Mouse (Mus musculus): ENCODE data around the gene Dusp5. TPM values are rescaled to one million over a fixed set of nuclear protein-coding genes. Genes with fewer than 3 reads are reported as not detected.

Dusp5 gene
- total RNA-seq, 2 experiments from 2014 or later: 16.1 to 29.8 TPM

DNA sequence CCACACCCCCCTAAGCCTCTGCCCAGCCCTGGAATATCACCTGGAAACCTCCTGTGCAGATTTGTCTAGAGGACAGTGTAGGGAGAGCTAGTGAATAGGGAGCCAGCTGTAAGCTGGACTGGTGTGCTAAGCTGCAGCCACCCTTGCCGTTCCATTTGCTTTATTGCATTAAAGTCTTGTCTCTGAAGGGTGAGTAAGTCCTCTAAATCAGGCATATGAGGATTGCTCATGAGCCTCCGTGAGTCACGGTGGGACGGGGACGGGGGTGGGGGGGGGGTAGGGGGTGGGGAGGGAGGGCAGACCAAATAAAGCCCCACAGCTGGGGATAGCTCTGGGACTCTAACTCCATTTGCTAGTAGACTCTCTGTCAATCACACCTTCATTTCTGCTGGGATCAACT is 14.7 kb downstream of the Dusp5 start:
- DNase-seq: peak; percentile 43 to 56

DNA sequence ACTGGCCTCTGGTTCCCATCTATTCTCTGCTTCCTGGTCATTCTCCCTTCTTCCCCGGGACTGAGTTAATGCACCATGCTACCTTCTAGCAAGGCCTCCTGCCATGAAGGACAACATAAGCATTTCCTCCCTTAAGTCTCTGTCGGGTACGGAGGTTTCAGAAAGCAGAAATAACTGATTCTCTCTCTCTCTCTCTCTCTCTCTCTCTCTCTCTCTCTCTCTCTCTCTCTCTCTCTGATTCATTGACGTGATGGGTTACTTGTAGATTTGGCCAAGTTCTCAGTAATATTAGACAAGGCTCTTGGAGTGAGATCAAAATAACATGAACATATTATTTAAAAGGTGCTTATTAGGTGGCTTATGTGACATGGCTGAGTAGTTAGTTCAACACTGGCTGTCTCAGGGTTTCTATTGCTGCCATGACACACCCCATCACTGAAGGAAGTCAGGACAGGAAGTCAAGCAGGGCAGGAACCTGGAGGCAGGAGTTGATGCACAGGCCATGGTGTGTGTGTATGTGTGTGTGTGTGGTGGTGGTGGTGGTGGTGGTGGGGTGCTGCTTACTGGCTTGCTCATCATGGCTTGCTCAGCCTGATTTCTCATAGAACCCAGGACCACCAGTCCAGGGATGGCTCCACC is 16.1 kb downstream of the Dusp5 start:
- DNase-seq: no peak

DNA sequence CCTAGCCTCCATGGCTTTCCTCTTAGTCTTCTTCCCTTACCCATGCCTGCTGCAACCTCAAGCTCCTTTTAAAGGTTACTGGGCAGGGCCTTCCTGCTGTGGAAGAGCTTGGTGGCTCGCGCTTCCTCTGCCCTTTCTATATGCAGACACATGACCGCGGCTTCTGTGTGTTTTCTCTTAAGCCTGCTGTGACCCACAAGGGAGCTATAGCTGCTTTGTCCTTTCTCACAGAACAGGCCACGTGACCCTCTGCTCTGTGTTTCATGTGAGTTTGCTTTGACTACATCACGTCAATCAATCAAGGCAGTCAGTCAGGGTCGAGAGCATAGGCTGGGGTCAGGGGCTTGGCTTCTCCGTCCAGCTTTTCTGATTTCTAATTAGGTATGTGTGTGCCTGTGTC is 18.7 kb downstream of the Dusp5 start:
- no peak for DNase-seq

DNA sequence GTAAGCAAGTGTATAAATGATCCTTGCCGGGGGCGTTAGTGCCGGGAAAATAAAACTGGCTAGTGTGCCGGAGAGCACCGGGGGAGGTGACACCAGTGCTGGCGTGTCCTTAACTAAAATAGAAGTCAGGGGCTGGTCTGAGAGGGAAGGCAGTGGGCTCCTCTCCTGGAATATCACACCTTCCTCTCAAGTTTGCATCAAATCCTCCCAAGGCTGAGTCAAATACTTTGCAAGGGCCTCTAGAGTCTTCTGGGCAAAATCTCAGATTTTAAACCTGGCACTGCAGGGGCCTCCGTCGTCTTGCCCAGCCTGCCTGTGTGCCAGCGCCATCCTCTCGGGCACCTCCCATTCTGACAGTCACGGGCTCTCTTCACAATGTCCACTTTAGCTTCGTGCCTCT is 22.1 kb downstream of the Dusp5 start:
- no peak for DNase-seq

DNA sequence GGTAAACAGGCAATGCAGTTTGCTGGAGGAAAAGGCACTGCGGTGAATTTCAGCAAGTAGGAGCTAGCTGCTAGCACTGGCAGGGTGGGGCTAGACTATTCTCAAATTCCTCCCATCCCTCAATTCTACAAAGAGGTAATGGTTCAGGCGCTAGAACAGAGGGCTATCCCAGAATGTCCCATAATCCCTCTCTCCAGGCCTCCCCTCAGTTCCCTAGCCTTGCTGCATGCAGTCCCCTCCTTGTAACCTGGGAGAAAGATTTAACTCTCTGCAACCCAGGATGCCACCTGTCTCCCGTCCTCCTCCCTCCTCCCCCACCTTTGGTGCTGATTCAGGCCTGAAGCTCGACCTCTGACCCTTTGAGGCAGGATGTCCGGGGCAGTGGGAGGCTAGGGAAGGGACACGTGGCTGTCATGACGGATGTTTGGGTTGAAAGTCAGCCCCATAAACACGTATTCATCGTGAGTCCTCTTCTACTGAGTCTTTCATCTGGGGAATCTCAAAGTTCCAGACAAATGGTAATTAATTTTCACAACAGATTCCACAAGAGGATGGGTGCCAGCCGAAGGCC is 23.4 kb downstream of the Dusp5 start:
- DNase-seq: peak in 1 of 2 experiments; percentile 27

DNA sequence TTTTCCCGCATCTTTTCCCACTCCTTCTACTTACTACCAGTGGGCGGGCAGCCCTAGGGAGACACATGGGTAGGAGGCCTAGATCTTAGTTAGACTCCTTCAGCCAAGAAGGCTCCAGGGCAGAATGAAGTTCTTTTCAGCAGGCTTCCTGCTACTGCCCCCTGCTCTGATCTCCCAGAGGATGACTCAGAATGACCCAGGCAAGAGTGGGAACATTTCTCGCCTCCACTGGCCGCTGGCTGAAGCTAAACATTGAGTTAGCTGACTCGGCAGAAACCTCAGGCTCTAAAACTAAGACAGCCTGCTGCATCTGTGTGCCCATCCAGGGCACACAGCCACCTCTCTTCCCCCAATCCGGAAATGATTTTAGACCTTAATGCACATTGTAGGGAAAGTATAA is 23.9 kb downstream of the Dusp5 start:
- DNase-seq: peak; percentile 28 to 58

DNA sequence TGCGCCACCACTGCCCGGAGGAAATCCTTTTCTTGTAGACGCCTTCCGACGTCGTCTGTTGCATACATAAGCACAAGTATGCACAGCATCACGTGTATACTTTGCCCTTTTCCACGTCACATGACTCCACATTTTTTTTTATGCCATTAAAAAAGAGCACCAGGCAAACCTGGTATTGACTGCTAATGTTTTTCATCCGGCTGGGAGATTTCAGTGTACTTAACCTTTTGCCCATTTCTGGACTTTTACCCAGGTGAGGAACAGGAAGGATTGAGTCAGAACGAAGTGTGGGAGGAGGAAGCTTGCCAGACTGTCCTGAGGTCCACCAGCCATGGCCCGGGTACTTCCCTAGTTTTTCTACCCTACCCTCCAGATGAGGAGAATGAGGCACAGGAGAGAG is 25.5 kb downstream of the Dusp5 start:
- no peak for DNase-seq

DNA sequence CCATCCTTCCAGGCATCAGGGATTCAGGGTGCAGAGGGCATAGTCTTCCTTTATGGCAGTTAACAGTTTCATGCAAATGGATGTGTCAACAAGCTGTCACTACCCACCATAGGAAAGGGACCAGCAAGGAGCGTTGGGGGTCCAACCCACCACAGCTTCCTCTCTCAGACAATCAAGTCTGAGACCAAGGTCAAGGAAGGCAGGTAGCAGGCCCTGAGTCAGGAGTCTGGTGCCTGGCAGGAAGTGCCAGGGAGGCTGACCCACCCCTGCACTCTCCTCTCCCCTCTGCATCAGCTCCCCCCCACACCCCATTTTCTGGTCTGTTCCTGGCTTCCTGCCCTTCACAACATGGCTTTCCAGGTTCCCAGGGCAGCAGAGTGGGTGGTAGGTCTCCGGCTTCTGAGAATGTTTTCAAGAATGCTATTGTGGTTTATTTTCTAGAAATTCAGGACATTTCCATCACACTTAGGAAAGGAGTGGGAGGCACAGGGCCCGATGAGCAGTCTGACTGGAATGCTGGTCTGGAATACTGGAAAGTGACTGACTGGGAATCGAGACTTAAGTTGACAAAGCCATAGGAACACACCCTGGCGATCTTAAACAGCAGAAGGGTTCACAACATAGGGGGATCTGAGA is 26.2 kb downstream of the Dusp5 start:
- no peak for DNase-seq

DNA sequence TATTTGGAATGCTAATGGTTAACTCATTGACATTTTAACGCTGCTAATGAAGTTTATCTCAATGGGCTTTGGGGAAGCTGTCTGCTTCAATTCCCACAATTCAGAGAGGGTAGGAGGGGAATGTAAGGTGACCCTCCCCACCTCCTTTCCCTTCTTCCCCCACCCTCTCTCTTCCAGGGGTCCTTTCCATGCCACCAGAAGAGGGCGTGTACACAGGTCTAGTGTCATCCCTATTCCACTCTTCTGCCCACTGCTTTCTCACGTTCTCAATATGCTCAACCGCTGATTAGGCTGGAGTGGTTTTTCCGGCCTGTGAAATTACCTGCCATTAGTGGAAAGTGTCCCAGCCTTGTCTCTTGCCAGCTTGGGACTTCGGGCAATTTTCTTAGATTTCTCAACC is 27.9 kb downstream of the Dusp5 start:
- DNase-seq: no peak

DNA sequence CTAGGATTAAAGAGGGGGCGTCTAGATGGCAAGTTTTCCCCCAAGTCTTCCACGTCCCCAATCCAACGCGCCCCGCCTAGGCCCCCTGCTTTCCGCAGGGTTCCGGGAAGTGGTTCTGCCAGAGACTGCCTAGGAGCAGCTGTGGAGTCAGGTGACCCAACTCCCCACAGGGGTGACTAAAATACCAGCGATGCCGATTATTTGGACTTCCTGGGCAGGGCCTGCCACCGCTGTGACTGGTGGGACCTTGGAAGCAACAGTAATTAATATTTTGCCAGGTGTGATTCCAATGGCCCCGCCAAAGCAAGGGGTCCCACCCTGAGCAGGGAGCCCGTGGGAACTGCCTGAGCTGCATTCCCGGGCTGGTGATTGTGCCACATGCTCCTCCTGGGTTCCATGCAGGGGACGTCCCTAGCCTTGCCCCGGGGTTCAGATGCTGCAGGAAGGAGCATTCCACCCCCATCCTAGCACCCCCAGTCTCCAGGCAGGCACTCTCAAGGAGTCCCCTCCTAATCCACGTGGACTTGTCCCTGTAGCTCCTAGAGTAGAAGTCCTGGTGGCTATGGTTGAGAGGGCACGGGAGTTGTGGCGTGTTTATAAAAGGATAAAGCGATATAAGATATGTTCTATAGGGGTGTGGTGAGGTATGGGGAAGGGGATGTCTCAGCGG is 28.5 kb downstream of the Dusp5 start:
- DNase-seq: peak; percentile 21 to 23

DNA sequence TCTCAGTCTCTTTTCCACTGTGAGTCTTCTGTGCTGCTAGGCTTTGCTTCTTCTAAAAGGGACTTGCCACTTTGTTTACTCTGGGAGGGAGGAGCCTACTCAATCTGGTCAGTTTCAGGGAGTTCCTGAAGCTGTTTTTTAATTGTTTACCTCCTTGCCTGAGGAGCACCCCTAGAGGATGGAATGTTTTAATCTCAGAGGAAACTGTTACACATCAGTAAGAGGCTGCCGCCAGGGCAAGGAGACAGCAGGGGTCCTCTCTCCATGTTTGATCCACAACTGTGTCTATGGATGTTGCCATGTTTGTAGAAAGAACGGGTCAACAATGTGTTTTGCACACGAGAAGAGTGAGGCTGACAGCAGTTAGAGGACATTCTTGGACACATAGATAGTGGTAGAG is 31.5 kb downstream of the Dusp5 start:
- no peak for DNase-seq

DNA sequence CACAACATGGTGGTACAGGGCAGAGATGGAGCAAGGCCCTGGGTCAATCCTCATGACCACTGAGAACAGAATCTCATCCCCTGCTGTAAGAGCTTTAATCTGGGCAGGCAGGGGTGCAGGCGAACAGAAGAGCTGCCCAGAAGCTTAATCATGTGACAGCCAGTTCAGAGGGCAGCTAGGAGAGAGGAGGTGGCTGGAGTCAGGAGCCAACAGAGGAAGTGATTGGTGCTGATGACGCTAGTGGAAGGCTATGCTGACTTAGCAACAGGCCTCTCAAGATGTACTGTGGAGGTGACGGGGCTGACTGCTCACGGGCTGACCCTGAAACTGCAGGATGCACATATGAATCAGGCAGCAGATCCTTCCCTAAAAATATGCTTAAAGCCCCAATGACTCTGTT is 35.3 kb downstream of the Dusp5 start:
- peak; percentile 44 to 46 for DNase-seq

DNA sequence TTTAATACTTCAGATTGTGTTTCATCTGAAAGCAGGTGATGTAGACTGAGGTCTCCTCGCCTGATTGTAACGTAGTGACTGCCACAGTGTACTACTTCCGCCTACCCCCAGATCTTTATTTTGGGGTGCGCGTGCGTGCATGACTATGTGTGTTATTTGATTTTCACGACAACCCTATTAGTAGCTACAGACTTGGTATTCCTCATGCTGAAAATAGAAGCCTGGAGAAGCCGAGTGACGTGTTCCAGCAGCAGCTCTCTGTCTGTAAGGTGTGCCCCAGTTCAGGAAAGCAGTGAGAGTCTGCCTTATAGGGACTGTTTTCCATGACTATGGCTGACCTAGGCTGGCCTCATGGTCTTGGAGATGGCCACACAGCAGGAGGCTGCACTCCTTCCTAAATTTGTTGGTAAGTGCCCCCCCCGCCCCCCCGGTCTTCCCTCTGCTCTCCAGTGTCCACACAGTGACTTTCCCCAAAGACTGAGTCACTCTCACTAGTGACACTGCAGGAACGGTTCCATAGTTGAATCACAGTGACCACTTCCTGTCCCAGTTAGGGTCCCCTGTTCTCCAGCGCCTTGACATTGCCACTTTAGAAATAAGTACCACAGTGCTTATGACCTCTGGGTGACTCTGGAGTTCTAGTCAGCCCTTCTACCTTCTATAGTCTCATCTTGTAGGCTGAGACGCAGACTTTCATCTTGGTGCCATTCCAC is 36.8 kb downstream of the Dusp5 start:
- DNase-seq: no peak

DNA sequence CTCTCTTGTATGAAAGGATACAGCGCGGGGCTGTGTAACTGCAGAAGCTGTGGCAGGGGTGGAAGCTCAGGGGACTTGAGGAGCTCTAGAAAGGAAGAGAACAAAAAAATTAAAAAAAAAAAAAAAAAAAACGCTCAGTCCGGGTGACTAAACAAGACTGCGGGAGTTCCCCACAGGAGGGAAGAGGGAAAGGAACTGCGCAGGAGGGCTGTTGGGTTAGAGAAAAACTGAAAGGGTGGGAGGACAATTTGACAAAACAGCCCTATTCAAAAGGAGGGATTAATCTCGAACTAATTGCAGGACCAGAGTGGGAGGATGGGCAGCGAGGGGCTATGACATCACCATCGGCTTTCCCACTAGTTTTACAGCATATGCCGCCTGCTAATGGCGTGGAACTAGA is 39.0 kb downstream of the Dusp5 start:
- DNase-seq: no peak

DNA sequence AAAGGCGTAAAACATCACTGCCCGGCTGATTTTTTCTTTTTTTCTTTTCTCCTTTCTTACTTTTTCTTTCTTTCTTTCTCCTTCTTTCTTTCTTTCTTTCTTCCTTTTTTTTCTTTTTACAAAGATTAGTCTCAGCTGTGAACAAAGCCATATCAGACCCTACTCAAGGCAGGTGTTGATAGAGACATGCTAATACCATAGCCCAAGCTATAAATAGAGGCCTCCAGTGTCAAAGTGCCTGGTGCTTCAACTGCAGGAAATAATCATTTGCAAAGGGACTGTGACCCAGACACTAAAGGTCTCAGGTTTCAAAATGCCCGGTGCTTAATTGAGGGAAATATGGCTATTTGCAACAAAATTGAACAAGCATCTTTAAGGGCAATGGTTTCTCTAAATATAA is 39.6 kb downstream of the Dusp5 start:
- DNase-seq: no peak

DNA sequence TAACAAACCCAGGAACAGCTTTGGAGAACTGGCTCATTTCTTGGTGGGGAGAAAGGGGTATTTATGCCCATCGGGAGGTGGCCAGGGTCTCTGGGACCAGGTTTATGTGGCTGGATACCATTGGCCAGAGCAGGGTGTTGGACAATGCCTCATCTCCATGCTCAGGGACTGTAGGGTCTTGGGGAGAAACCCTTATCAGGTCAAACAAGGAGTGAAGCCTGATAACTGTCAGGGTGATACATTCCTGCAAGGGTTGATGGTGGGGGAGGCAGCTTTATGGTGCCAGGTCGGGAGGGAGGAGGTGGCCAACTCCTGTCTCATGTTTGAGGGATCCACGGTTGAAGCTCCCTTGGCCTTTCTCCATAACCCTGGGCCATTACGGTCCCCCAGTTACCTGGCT is 42.1 kb downstream of the Dusp5 start:
- no peak for DNase-seq

DNA sequence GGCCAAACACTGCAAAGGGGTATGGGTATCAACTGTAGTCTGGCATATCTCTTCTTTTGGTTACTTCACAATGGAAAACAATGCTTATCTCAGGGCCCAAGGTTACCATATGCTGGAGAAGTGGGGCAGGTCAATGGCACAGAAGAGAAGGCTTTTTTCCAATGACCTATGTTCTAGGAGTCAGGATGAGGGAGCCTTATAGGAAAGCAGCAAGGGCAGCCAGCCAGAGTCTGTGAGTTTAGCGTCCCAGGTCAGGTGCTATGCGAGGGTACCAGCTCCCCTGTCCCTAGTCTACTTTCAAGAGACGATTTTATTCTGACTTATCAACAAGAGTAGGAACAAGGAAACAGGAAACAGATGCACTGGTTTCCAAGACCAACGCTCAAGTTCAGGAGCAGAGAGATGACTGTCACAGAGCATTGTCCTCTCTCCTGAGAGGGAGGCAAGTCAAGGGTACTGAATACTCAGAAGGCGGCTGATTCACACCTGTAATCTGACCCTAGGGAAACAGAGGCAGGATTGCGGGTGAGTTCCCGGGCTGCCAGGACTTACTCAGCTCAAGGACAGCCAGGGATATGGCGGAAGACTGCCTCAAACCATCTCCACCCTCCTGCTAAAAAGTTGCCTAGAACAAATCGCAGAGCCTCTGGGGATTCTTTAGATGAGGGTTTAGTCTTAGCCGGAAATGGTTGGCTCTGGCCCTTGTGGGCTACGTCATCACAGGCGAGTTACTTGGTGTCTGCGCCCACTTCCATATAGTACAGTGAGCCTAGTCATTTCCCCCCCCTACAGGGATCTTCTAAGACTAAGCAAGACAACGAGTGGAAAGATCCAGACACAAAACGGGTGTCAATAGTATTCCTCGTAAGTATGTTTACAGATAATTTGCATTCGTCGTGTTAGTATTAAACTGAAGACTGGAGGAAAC is 42.9 kb downstream of the Dusp5 start:
- no peak for DNase-seq

DNA sequence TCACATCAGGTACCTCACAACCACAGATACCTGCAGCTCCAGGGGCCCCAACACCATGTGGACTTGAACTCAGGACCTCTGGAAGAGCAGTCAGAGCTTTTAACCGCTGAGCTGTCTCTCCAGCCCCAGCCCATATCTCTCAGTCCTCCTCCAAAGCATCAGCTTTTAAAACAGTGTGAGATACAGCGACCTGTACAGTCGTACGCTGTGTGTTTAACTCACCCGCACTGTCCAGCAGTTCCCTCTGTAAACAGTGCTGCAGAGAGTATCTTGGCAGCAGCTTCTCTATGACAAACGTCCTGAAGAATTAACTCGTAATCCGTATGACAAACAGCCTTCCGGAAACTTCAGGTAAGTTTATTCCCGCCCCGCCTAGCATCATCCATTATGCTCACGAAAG is 43.7 kb downstream of the Dusp5 start:
- DNase-seq: no peak

DNA sequence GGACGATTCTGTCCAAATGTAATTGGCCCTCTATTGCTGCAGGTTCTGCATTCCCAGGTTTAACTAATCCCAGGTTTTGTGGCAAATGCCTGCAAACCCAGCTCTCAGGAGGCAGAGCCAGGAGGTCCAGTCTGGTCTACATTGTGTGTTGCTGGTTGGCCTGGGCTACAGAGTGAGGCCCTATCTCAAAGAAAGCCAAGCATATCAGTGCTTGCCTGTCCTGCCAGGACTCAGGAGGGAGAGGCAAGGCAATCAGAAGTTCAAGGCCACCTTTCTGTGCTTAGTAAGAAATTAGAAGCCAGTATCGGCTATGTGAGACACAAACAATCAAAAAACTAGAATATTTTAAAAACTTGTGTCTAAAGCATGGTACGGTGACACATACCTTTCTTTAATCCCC is 44.2 kb downstream of the Dusp5 start:
- DNase-seq: peak in 1 of 2 experiments; percentile 17

DNA sequence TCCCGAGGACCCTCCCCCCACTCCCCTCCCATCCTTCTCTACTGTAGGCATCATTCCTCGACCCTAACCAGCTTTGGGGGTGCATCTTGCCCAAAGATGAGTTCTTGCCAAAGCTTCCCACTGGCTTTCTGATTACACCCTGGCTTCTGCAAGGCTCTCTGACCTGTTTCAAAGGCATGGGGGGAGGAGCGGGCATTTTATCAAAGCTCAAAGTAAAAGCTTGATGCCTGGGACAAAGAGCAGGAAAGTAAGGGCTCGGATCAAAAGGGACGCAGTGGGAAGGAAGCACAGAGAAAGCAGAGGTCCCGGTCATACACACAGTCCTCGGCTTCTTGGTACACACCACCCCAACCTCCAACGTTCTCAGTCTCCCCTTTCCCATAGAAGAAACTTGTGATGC is 45.2 kb downstream of the Dusp5 start:
- no peak for DNase-seq

DNA sequence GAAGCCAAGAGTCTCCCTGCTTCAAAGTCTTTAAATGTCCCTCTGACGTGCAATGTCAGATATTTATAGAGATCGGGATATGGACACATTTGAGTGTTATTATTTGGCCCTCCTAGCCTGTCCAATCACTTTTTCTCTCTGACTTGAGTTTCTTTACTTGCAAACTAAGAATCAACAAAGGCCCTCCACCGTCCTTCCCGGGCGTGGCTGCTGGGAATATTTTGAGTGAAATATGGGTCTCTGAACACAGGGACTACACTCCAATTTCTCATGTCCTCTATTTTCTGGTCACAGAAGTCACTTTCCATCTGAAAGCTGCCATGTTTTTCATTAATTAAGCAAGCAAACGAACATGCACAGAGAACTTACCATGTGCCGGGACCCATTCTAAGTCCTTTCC is 45.6 kb downstream of the Dusp5 start:
- DNase-seq: no peak

All from adrenal gland, postnatal 36 days (tissue).